Mouse (Mus musculus): ENCODE results near the gene Ndufa6. TPM values are rescaled to one million over a fixed set of nuclear protein-coding genes. Genes with fewer than 3 reads are reported as not detected.

Gene Ndufa6
- polyA plus RNA-seq, 2 experiments: 288 to 447 TPM

DNA sequence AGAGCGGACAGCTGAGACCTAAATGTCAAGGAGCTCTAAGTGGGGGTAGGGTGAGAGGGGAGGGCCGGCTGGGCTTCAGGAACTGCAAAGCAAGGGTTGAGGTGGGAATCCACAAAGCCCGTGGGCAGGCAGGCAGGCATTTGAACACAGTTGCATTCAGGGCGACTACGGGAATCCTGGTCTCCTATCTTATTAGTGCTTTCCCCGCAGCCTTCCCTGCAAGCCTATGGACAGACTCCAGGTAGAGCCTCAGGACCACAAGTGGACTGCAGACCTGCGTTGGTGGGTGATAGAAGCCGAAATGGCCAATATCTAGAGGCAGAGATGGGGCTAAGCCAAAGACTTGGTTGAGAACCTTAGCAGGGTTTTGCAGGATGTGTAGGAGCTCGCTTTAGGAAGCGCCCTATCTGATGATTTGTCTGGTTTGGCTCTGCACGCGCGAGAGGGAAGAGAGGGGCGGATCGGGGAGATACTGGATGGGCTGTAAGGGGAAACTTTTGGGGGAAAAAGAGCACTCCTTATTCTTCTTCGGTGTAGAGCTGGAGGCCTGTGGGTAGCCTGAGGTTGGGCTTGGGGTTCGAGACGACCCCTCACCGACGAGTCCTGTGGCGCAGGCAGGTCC is 13.6 kb downstream of the Ndufa6 start:
- TF ChIP-seq CTCF (IDR thresholded peaks at IDR 0.05; ENCODE audit: low read depth) (no peak), EP300 (IDR thresholded peaks at IDR 0.05; ENCODE audit: low read depth) (no peak)
- Histone ChIP-seq H3K9ac (replicated peaks) (peak overlapping the region; percentile 98), H3K9me3 (ENCODE audit: control insufficient read depth, low read length) (no peaks in the 10 kb centered on the region), H3K27ac (peak overlapping the region; percentile 99), H3K4me2 (ENCODE audit: low read depth) (peak overlapping the region; percentile 93), H3K36me3 (replicated peaks; ENCODE audit: control insufficient read depth, insufficient read depth, low read depth) (peaks cover 39% of the 10 kb centered on the region), H3K4me3 (ENCODE audit: insufficient read depth in 1 of 2, low read depth in 2 of 2, low read length in 2 of 2) (peak overlapping the region; percentile 75 to 85), H3K4me1 (replicated peaks; ENCODE audit: control insufficient read depth in 2 of 2, insufficient read depth in 2 of 2, low read length in 1 of 2) (peaks cover 59 to 68% of the 10 kb centered on the region in 2 experiments), H3K27me3 (ENCODE audit: control insufficient read depth, insufficient read depth, low read length) (no peaks in the 10 kb centered on the region)
- DNase-seq (ENCODE audit: low read depth in 3 of 3, low spot score in 3 of 3): peak in 1 of 3 experiments; percentile 68
- WGBS (ENCODE audit: insufficient replicate concordance): 8% methylated on average over 21 of the region's 21 CpGs
- ATAC-seq (ENCODE audit: insufficient read depth): peak; percentile 24

DNA sequence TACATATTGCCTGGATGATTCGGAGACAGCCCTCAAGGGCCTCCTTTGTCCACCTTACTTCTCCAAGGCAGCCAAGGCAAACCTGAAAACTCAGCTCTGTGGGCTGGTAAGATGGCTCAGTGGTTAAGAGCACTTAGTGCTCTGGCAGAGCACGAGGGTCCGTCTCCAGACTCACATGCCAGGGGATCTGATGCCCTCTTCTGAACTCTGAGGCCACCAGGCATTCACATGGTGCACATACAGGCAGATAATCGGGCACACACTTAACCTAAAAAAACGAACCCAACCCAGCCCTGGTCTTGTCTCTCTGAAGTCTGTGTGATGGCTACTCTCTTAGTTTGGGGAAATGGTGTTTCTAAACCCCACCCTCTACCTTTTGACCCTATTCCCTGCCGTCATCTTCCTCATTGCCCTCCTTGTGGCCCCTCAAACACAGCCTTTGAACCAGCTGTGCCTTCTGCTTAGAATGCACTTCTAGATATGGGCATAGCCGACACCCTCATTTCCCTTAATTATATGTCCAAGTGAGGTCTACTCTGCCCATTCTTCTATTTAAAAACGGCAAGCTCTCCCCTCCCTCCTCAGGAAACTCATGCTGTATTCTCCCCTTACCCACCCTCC is 14.4 kb downstream of the Ndufa6 start:
- Histone ChIP-seq H3K27ac (peak overlapping the region; percentile 99), H3K4me3 (ENCODE audit: insufficient read depth in 1 of 2, low read depth in 2 of 2, low read length in 2 of 2) (peak overlapping the region in 1 of 2 experiments; percentile 81; a peak in 2 of 4 replicates), H3K9ac (replicated peaks) (peak overlapping the region; percentile 98), H3K9me3 (ENCODE audit: control insufficient read depth, low read length) (no peaks in the 10 kb centered on the region), H3K36me3 (replicated peaks; ENCODE audit: control insufficient read depth, insufficient read depth, low read depth) (peaks cover 42% of the 10 kb centered on the region), H3K27me3 (ENCODE audit: control insufficient read depth, insufficient read depth, low read length) (no peaks in the 10 kb centered on the region), H3K4me2 (ENCODE audit: low read depth) (peak overlapping the region; percentile 93), H3K4me1 (replicated peaks; ENCODE audit: control insufficient read depth in 2 of 2, insufficient read depth in 2 of 2, low read length in 1 of 2) (peaks cover 52 to 60% of the 10 kb centered on the region in 2 experiments)
- 33% methylated on average over 8 of the region's 8 CpGs for WGBS (ENCODE audit: insufficient replicate concordance)
- peak in 1 of 3 experiments; percentile 24 for DNase-seq (ENCODE audit: low read depth in 3 of 3, low spot score in 3 of 3)
- no peak for ATAC-seq (ENCODE audit: insufficient read depth)
- TF ChIP-seq EP300 (IDR thresholded peaks at IDR 0.05; ENCODE audit: low read depth): no peak
- no peak for TF ChIP-seq CTCF (IDR thresholded peaks at IDR 0.05; ENCODE audit: low read depth)

DNA sequence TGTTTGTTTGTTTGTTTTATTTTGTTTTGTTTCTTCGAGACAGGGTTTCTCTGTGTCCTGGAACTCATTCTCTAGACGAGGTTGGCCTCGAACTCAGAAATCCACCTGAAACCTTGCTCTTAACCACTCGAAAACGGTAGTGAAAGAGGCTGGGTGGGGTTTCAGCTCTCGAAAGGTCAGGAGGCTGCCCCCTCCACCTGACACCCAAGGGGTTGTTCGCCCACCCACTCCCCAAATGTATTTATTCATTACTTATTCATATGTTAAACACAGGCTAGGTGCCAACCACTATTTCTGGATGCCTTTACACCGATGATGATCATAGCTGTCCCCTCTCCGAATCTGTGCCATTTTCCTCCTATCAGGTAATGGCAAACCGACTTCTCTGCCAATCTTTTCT is 15.0 kb downstream of the Ndufa6 start:
- peak overlapping the region; percentile 93 for H3K4me2 ChIP-seq (ENCODE audit: low read depth)
- H3K27ac ChIP-seq: peak overlapping the region; percentile 99
- peaks cover 42% of the 10 kb centered on the region for H3K36me3 ChIP-seq (replicated peaks; ENCODE audit: control insufficient read depth, insufficient read depth, low read depth)
- peak overlapping the region; percentile 29 to 81 for H3K4me3 ChIP-seq (ENCODE audit: insufficient read depth in 1 of 2, low read depth in 2 of 2, low read length in 2 of 2)
- no peaks in the 10 kb centered on the region for H3K9me3 ChIP-seq (ENCODE audit: control insufficient read depth, low read length)
- H3K27me3 ChIP-seq (ENCODE audit: control insufficient read depth, insufficient read depth, low read length): no peaks in the 10 kb centered on the region
- peaks cover 46 to 54% of the 10 kb centered on the region in 2 experiments for H3K4me1 ChIP-seq (replicated peaks; ENCODE audit: control insufficient read depth in 2 of 2, insufficient read depth in 2 of 2, low read length in 1 of 2)
- 37% methylated on average over 10 of the region's 10 CpGs for WGBS (ENCODE audit: insufficient replicate concordance)
- H3K9ac ChIP-seq (replicated peaks): peak overlapping the region; percentile 98
- no peak for DNase-seq (ENCODE audit: low read depth in 3 of 3, low spot score in 3 of 3)
- ATAC-seq (ENCODE audit: insufficient read depth): no peak
- no peak for TF ChIP-seq CTCF (IDR thresholded peaks at IDR 0.05; ENCODE audit: low read depth)
- no peak for TF ChIP-seq EP300 (IDR thresholded peaks at IDR 0.05; ENCODE audit: low read depth)

GRCm38 (mm10) chr15:82338593-82339112 is 15.5 kb downstream of the Ndufa6 start, which contains the start of the genes Naga, Pheta2 and Smdt1:
Gene Naga (minus strand): TSS chr15:82338925.
Gene Pheta2 (plus strand): TSS chr15:82338942.
Gene Smdt1 (plus strand): TSS chr15:82338959.
- under 1% methylated on average over 41 of the region's 41 CpGs for WGBS (ENCODE audit: insufficient replicate concordance)
- peak within 1 kb of the TSS; percentile 99 for H3K27ac ChIP-seq
- peak within 1 kb of the TSS; percentile 98 for H3K9ac ChIP-seq (replicated peaks)
- DNase-seq (ENCODE audit: low read depth in 3 of 3, low spot score in 3 of 3) (peak; percentile 98 to 99 (median 99)), ATAC-seq (ENCODE audit: insufficient read depth) (peak; percentile 79)
- no peak for TF ChIP-seq EP300 (IDR thresholded peaks at IDR 0.05; ENCODE audit: low read depth)
- TF ChIP-seq CTCF (IDR thresholded peaks at IDR 0.05; ENCODE audit: low read depth): peak; percentile 46; the same call in 1 of the 2 replicates
- H3K27me3 ChIP-seq (ENCODE audit: control insufficient read depth, insufficient read depth, low read length): no peaks in the 10 kb centered on the region
- peaks cover 41 to 49% of the 10 kb centered on the region in 2 experiments for H3K4me1 ChIP-seq (replicated peaks; ENCODE audit: control insufficient read depth in 2 of 2, insufficient read depth in 2 of 2, low read length in 1 of 2)
- peak within 1 kb of the TSS; percentile 81 to 84 for H3K4me3 ChIP-seq (ENCODE audit: insufficient read depth in 1 of 2, low read depth in 2 of 2, low read length in 2 of 2)
- peak within 1 kb of the TSS; percentile 93 for H3K4me2 ChIP-seq (ENCODE audit: low read depth)
- no peaks in the 10 kb centered on the region for H3K9me3 ChIP-seq (ENCODE audit: control insufficient read depth, low read length)
- peaks cover 40% of the 10 kb centered on the region for H3K36me3 ChIP-seq (replicated peaks; ENCODE audit: control insufficient read depth, insufficient read depth, low read depth)

DNA sequence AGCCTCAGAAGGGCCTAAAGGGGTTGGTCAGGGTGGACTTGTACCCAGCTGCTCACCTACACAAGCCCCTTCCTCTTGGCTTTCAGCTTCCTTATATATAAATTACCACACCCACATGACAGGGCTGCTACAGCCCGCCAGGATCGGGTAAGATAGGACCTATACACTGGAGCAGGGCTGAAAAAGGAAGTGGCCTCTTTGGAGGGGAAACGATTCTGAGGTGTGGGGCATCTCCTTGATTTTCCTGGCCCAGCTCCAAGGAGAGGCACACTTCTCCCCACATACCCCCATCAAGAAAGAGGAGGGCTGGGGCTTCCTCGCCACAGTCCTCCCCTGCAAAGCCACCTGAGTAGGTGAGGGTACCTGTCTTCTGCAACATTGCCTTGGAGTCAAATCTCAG is 16.2 kb downstream of the Ndufa6 start:
- peak overlapping the region; percentile 75 for H3K27ac ChIP-seq
- ATAC-seq (ENCODE audit: insufficient read depth): no peak
- peak in 1 of 3 experiments; percentile 32 for DNase-seq (ENCODE audit: low read depth in 3 of 3, low spot score in 3 of 3)

More for the DNA sequence above, 16.2 kb downstream of the Ndufa6 start:
- Histone ChIP-seq H3K4me2 (ENCODE audit: low read depth) (peak overlapping the region; percentile 93), H3K27me3 (ENCODE audit: control insufficient read depth, insufficient read depth, low read length) (no peaks in the 10 kb centered on the region), H3K4me1 (replicated peaks; ENCODE audit: control insufficient read depth in 2 of 2, insufficient read depth in 2 of 2, low read length in 1 of 2) (peaks cover 33 to 42% of the 10 kb centered on the region in 2 experiments), H3K4me3 (ENCODE audit: insufficient read depth in 1 of 2, low read depth in 2 of 2, low read length in 2 of 2) (peak overlapping the region; percentile 81 to 84), H3K36me3 (replicated peaks; ENCODE audit: control insufficient read depth, insufficient read depth, low read depth) (peaks cover 32% of the 10 kb centered on the region), H3K9me3 (ENCODE audit: control insufficient read depth, low read length) (no peaks in the 10 kb centered on the region), H3K9ac (replicated peaks) (peak overlapping the region; percentile 87)
- TF ChIP-seq EP300 (IDR thresholded peaks at IDR 0.05; ENCODE audit: low read depth) (no peak), CTCF (IDR thresholded peaks at IDR 0.05; ENCODE audit: low read depth) (no peak)
- 4% methylated on average over 4 of the region's 4 CpGs for WGBS (ENCODE audit: insufficient replicate concordance)
